Mouse (Mus musculus): ENCODE results near the gene Olfr1271.
"Not testable (repeated sequence)": the region's sequence is repeated elsewhere in the genome, so short reads cannot be mapped to it uniquely, and the experiment has no call there.

The Olfr1271 gene

GRCm38 (mm10) chr2:90270932-90271331 lies at the start of gene Olfr1271:
Gene Olfr1271, minus strand, starts transcription at chr2:90271032.
- DNase-seq: no peak

DNA sequence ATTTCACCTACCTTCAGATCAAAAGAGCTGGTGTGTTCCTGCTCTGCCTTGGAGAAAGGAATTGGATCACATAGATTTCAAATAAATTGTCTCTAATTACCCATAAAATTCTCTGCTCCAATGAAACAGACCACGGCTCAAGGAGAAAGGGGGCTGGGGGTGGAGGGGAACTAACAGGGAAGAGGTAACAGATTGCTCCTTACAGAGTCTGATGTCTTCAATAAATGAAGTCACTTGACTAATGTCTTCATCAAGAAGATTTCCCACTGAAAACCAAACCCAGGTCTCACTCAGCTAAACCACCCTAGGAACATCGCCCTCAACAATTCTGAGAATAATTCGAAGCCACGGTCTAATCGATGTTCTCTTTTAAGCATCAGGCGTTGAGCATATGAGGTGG lies 21.9 kb upstream of the Olfr1271 start, which contains the start of gene Olfr1272:
TSS of gene Olfr1272 (minus strand) at position 101 of the 400 bp plus-strand sequence.
- DNase-seq: no peak

DNA sequence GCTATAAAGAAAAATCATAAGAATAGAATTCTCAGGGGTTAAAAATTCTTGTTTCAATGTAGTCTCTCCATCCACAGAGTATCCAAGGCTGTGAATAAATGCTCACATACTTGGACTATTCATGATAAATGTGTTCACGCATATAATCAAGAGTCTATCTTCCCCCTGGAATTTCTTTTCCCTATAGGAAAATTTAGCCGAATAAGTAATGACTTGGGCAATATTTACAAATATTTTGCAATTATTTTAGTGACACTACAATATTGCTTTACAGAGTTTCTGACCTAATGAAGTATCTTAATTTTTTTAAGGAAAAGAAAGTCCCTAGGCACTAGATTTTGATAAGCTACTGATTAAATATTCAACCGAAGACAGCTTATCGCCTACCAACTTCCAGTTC lies 13.3 kb downstream of the Olfr1271 start, which contains the start of gene Olfr142:
TSS of gene Olfr142 (minus strand) at position 101 of the 400 bp plus-strand sequence.
- no peak for DNase-seq

- DNase-seq: not testable (repeated sequence)
Measured at GRCm38 (mm10) chr2:90224393-90224792, 46.4 kb downstream of the Olfr1271 start, which contains the start of gene Olfr1506. Gene Olfr1506, minus strand, starts transcription at chr2:90224493.
